Comparison of ENCODE assay signal across 16 mouse cellular contexts in the genomic region with DNA sequence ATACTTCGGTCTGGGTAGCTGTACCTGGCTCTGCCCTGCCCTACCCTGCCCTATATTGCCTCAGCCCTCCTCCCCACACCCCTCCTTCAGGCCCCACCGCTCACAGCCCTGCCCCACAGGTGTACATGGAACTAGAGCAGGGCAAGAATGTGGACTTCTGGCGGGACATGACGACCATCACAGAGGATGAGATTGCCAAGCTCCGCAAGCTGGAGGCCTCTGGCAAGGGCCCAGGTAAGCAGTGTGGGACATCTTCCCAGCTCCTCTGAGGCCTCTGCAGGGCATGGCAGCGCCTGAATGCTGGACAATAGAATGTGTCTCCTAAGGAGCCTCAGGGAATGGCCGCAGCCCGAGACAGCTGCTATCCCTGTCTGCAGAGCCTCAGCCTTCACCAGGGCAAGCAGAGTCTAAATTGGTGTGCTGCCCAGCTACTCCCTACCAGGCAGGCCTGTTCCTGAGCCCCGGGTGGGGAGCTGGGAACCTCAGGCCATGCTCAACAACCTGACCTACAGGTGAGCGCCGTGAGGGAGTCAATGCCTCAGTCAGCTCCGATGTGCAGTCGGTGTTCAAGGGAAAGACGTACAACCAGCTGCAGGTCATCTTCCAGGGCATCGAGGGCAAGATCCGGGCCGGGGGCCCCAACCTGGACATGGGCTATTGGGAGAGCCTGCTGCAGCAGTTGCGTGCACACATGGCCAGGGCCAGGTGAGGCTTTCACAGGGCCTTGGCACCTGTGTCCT. TPM values are rescaled to one million over a fixed set of nuclear protein-coding genes. Genes with fewer than 3 reads are reported as not detected.
"Had no signal": no experiment of that assay in that cellular context is flagged by ENCODE, and none has a peak within 500 bp of the region (broad histone marks: within the 10 kb centered on the region; RNA-seq: fewer than 3 reads in every experiment).

No protein-coding gene starts in this region.

- H3K4me3 ChIP-seq: limb, embryonic 12.5 days; limb, embryonic 15.5 days; midbrain, embryonic 13.5 days; myocyte had no signal

- H3K9ac ChIP-seq: limb, embryonic 12.5 days; limb, embryonic 15.5 days; liver, embryonic 14.5 days; liver, postnatal 0 days; lung, embryonic 14.5 days; midbrain, embryonic 13.5 days had no signal

- H3K4me2 ChIP-seq: limb, embryonic 12.5 days; limb, embryonic 15.5 days; liver, embryonic 11.5 days; lung, embryonic 14.5 days; midbrain, embryonic 13.5 days had no signal

- ATAC-seq: liver, postnatal 0 days; lung, postnatal 0 days; midbrain, embryonic 13.5 days; midbrain, embryonic 16.5 days had no signal

- H3K9me3 ChIP-seq: limb, embryonic 12.5 days; limb, embryonic 15.5 days; midbrain, embryonic 13.5 days had no signal

- H3K27me3 ChIP-seq: limb, embryonic 12.5 days; limb, embryonic 15.5 days; midbrain, embryonic 13.5 days had no signal

- DNase-seq: kidney, adult 18-20 months; kidney, postnatal 14 days; kidney, postnatal 4 days; liver, postnatal 0 days; lung, embryonic 14.5 days; thymus, adult 18-20 months had no signal

- H3K27ac ChIP-seq: limb, embryonic 12.5 days; limb, embryonic 15.5 days; liver, embryonic 14.5 days; macrophage; midbrain, embryonic 13.5 days had no signal

RNA-seq across cellular contexts. Expression of a gene that starts 4.6 kb away (rescaled TPM):
- polyA plus RNA-seq: macrophage had no signal

RNA-seq across cellular contexts. Expression of a gene that starts 19.1 kb away (rescaled TPM):
- polyA plus RNA-seq: liver, embryonic 11.5 days; macrophage; midbrain, embryonic 13.5 days; midbrain, embryonic 16.5 days; neural tube, embryonic 11.5 days had no signal
